Mouse (Mus musculus): Measurements from ENCODE around the gene H2-Eb1. TPM values are rescaled to one million over a fixed set of nuclear protein-coding genes. Genes with fewer than 3 reads are reported as not detected.

Gene H2-Eb1
- polyA plus RNA-seq, 1 experiment from 2014 or later: 24.1 TPM

GRCm38 (mm10) chr17:34354539-34354938, 48.9 kb downstream of the H2-Eb1 start, which contains the start of gene Btnl2:
Gene Btnl2 (plus strand): TSS chr17:34354822.
- Histone ChIP-seq H3K4me3 (ENCODE audit: low read depth, low read length) (peak within 1 kb of the TSS; percentile 16), H3K27ac (ENCODE audit: low read depth, low read length) (peak within 1 kb of the TSS; percentile 82), H3K9ac (ENCODE audit: low read depth, low read length) (no peak within 1 kb of the TSS), H3K36me3 (ENCODE audit: control insufficient read depth, insufficient read depth) (no peaks in the 10 kb centered on the region), H3K27me3 (replicated peaks; ENCODE audit: control insufficient read depth, insufficient read depth, low read length) (0 out of 2 replicates have a peak, but pooled peaks cover 5% of the 10 kb centered on the region), H3K4me1 (replicated peaks; ENCODE audit: control insufficient read depth, insufficient read depth, low read length) (no peaks in the 10 kb centered on the region), H3K9me3 (ENCODE audit: control insufficient read depth) (no peaks in the 10 kb centered on the region), H3K4me2 (replicated peaks; ENCODE audit: low read depth) (peak within 1 kb of the TSS; percentile 54)
- ATAC-seq: peak; percentile 90
- no peak for TF ChIP-seq CTCF (IDR thresholded peaks at IDR 0.05; ENCODE audit: low read depth)
- 71% methylated on average over 5 of the region's 5 CpGs for WGBS

- no peaks in the 10 kb centered on the region for H3K36me3 ChIP-seq (ENCODE audit: control insufficient read depth, insufficient read depth)
- H3K4me2 ChIP-seq (replicated peaks; ENCODE audit: low read depth): peak overlapping the region; percentile 54
- H3K4me3 ChIP-seq (ENCODE audit: low read depth, low read length): peak overlapping the region; percentile 16
- 91% methylated on average over 1 of the region's 1 CpGs for whole genome bisulfite sequencing
- H3K9me3 ChIP-seq (ENCODE audit: control insufficient read depth): no peaks in the 10 kb centered on the region
- H3K4me1 ChIP-seq (replicated peaks; ENCODE audit: control insufficient read depth, insufficient read depth, low read length): no peaks in the 10 kb centered on the region
- H3K9ac ChIP-seq (ENCODE audit: low read depth, low read length): no peak overlapping the region
- no peak for TF ChIP-seq CTCF (IDR thresholded peaks at IDR 0.05; ENCODE audit: low read depth)
- H3K27ac ChIP-seq (ENCODE audit: low read depth, low read length): peak overlapping the region; percentile 82
- 0 out of 2 replicates have a peak, but pooled peaks cover 5% of the 10 kb centered on the region for H3K27me3 ChIP-seq (replicated peaks; ENCODE audit: control insufficient read depth, insufficient read depth, low read length)
- ATAC-seq: peak; percentile 78
Observed at GRCm38 (mm10) chr17:34354940-34355339, 49.3 kb downstream of the H2-Eb1 start.

- TF ChIP-seq CTCF (IDR thresholded peaks at IDR 0.05; ENCODE audit: low read depth): no peak
- no peaks in the 10 kb centered on the region for H3K9me3 ChIP-seq (ENCODE audit: control insufficient read depth)
- H3K4me2 ChIP-seq (replicated peaks; ENCODE audit: low read depth): no peak overlapping the region
- H3K4me1 ChIP-seq (replicated peaks; ENCODE audit: control insufficient read depth, insufficient read depth, low read length): no peaks in the 10 kb centered on the region
- no peak overlapping the region for H3K4me3 ChIP-seq (ENCODE audit: low read depth, low read length)
- H3K27ac ChIP-seq (ENCODE audit: low read depth, low read length): no peak overlapping the region
- 81% methylated on average over 15 of the region's 15 CpGs for WGBS
- no peaks in the 10 kb centered on the region; the same call in 1 of the 2 replicates for H3K36me3 ChIP-seq (ENCODE audit: control insufficient read depth, insufficient read depth)
- no peaks in the 10 kb centered on the region for H3K27me3 ChIP-seq (replicated peaks; ENCODE audit: control insufficient read depth, insufficient read depth, low read length)
- no peak overlapping the region for H3K9ac ChIP-seq (ENCODE audit: low read depth, low read length)
- ATAC-seq: no peak
Observed at GRCm38 (mm10) chr17:34362954-34363546, 57.4 kb downstream of the H2-Eb1 start.

- no peak overlapping the region for H3K27ac ChIP-seq (ENCODE audit: low read depth, low read length)
- 80% methylated on average over 3 of the region's 3 CpGs for WGBS
- no peak overlapping the region for H3K9ac ChIP-seq (ENCODE audit: low read depth, low read length)
- no peaks in the 10 kb centered on the region for H3K4me1 ChIP-seq (replicated peaks; ENCODE audit: control insufficient read depth, insufficient read depth, low read length)
- ATAC-seq: no peak
- no peaks in the 10 kb centered on the region; the same call in 1 of the 2 replicates for H3K36me3 ChIP-seq (ENCODE audit: control insufficient read depth, insufficient read depth)
- no peak for TF ChIP-seq CTCF (IDR thresholded peaks at IDR 0.05; ENCODE audit: low read depth)
- no peaks in the 10 kb centered on the region for H3K27me3 ChIP-seq (replicated peaks; ENCODE audit: control insufficient read depth, insufficient read depth, low read length)
- no peak overlapping the region for H3K4me2 ChIP-seq (replicated peaks; ENCODE audit: low read depth)
- H3K9me3 ChIP-seq (ENCODE audit: control insufficient read depth): no peaks in the 10 kb centered on the region
- H3K4me3 ChIP-seq (ENCODE audit: low read depth, low read length): no peak overlapping the region
Observed at GRCm38 (mm10) chr17:34363676-34364310, 58.1 kb downstream of the H2-Eb1 start.

- no peak overlapping the region for H3K4me3 ChIP-seq (ENCODE audit: low read depth, low read length)
- H3K4me2 ChIP-seq (replicated peaks; ENCODE audit: low read depth): no peak overlapping the region
- ATAC-seq: no peak
- H3K4me1 ChIP-seq (replicated peaks; ENCODE audit: control insufficient read depth, insufficient read depth, low read length): 0 out of 2 replicates have a peak, but pooled peaks cover 3% of the 10 kb centered on the region
- no peak for TF ChIP-seq CTCF (IDR thresholded peaks at IDR 0.05; ENCODE audit: low read depth)
- no peaks in the 10 kb centered on the region for H3K9me3 ChIP-seq (ENCODE audit: control insufficient read depth)
- H3K27me3 ChIP-seq (replicated peaks; ENCODE audit: control insufficient read depth, insufficient read depth, low read length): no peaks in the 10 kb centered on the region
- H3K9ac ChIP-seq (ENCODE audit: low read depth, low read length): no peak overlapping the region
- H3K36me3 ChIP-seq (ENCODE audit: control insufficient read depth, insufficient read depth): no peaks in the 10 kb centered on the region; the same call in 1 of the 2 replicates
- no peak overlapping the region for H3K27ac ChIP-seq (ENCODE audit: low read depth, low read length)
- 78% methylated on average over 10 of the region's 10 CpGs for WGBS
Observed at GRCm38 (mm10) chr17:34365031-34365430, 59.4 kb downstream of the H2-Eb1 start.

Other genes starting within 250 kb of the H2-Eb1 start
- 0.25 and 0.90 TPM in 2 replicates for gene H2-Oa, start 213.5 kb upstream of the H2-Eb1 start, polyA plus RNA-seq (2015; fragmentation: Nextera tagmentation; extraction: Ambion mirVana)
- 15.2 and 16.7 TPM in 2 replicates for gene H2-DMa, start 186.3 kb upstream of the H2-Eb1 start, polyA plus RNA-seq (2015; fragmentation: Nextera tagmentation; extraction: Ambion mirVana)
- 51.8 and 60.0 TPM in 2 replicates for gene Brd2, start 183.2 kb upstream of the H2-Eb1 start, polyA plus RNA-seq (2015; fragmentation: Nextera tagmentation; extraction: Ambion mirVana)
- gene H2-DMb2, start 162.6 kb upstream of the H2-Eb1 start, polyA plus RNA-seq (2015; fragmentation: Nextera tagmentation; extraction: Ambion mirVana): 0.97 and 0.98 TPM in 2 replicates
- 5.1 and 6.4 TPM in 2 replicates for gene H2-DMb1, start 152.8 kb upstream of the H2-Eb1 start, polyA plus RNA-seq (2015; fragmentation: Nextera tagmentation; extraction: Ambion mirVana)
- 14.1 and 15.0 TPM in 2 replicates for gene Tap1, start 118.3 kb upstream of the H2-Eb1 start, polyA plus RNA-seq (2015; fragmentation: Nextera tagmentation; extraction: Ambion mirVana)
- 36.8 and 37.7 TPM in 2 replicates for gene Psmb9, start 118.1 kb upstream of the H2-Eb1 start, polyA plus RNA-seq (2015; fragmentation: Nextera tagmentation; extraction: Ambion mirVana)
- 82.4 and 86.4 TPM in 2 replicates for gene Psmb8, start 108.1 kb upstream of the H2-Eb1 start, polyA plus RNA-seq (2015; fragmentation: Nextera tagmentation; extraction: Ambion mirVana)
- 11.2 and 13.0 TPM in 2 replicates for gene Tap2, start 102.3 kb upstream of the H2-Eb1 start, polyA plus RNA-seq (2015; fragmentation: Nextera tagmentation; extraction: Ambion mirVana)
- 0.17 and 0.30 TPM in 2 replicates for gene H2-Ob, start 67.0 kb upstream of the H2-Eb1 start, polyA plus RNA-seq (2015; fragmentation: Nextera tagmentation; extraction: Ambion mirVana)
- 53.8 and 53.9 TPM in 2 replicates for gene H2-Ab1, start 48.2 kb upstream of the H2-Eb1 start, polyA plus RNA-seq (2015; fragmentation: Nextera tagmentation; extraction: Ambion mirVana)
- gene H2-Aa, start 18.0 kb upstream of the H2-Eb1 start, polyA plus RNA-seq (2015; fragmentation: Nextera tagmentation; extraction: Ambion mirVana): 35.8 and 41.2 TPM in 2 replicates
- gene H2-Eb2, start 19.8 kb downstream of the H2-Eb1 start, polyA plus RNA-seq (2015; fragmentation: Nextera tagmentation; extraction: Ambion mirVana): not detected in 2 replicates
- 43.0 and 43.4 TPM in 2 replicates for gene Btnl2, start 49.0 kb downstream of the H2-Eb1 start, polyA plus RNA-seq (2015; fragmentation: Nextera tagmentation; extraction: Ambion mirVana)
- gene Btnl1, start 71.3 kb downstream of the H2-Eb1 start, polyA plus RNA-seq (2015; fragmentation: Nextera tagmentation; extraction: Ambion mirVana): 114 and 119 TPM in 2 replicates
- 1.6 and 1.7 TPM in 2 replicates for gene BC051142, start 93.0 kb downstream of the H2-Eb1 start, polyA plus RNA-seq (2015; fragmentation: Nextera tagmentation; extraction: Ambion mirVana)
- 20.2 and 25.1 TPM in 2 replicates for gene Btnl4, start 171.5 kb downstream of the H2-Eb1 start, polyA plus RNA-seq (2015; fragmentation: Nextera tagmentation; extraction: Ambion mirVana)
- 85.8 and 97.6 TPM in 2 replicates for gene Btnl6, start 211.5 kb downstream of the H2-Eb1 start, polyA plus RNA-seq (2015; fragmentation: Nextera tagmentation; extraction: Ambion mirVana)

Data from intestine, postnatal 0 days (tissue).